Mouse (Mus musculus) testis, adult 2 months (tissue): ENCODE results near the gene Tmem151a.

Source experiments
- CTCF ChIP-seq: fragments of 200-500 bp; IDR thresholded peaks from 2 replicates; pipeline ENCODE4 v1.5.1; 2012; ENCODE audit warnings: low read depth, mild to moderate bottlenecking, inconsistent platforms, low read length, moderate library complexity; ENCODE audit not compliant: control insufficient read depth, insufficient read depth, insufficient replicate concordance
- POLR2A ChIP-seq: fragments of 200-500 bp; IDR thresholded peaks from 2 replicates; pipeline ENCODE4 v1.6.1; 2012; ENCODE audit warnings: low read depth, mild to moderate bottlenecking, inconsistent platforms, low read length, moderate library complexity; ENCODE audit not compliant: control insufficient read depth

- TF ChIP-seq CTCF (no peak), POLR2A (no peak)
Observed at GRCm38 (mm10) chr19:5089324-5089723, 4.0 kb upstream of the Tmem151a start.
